Mouse (Mus musculus): Measurements from ENCODE around the gene Zrsr1. TPM values are rescaled to one million over a fixed set of nuclear protein-coding genes. Genes with fewer than 3 reads are reported as not detected.

Gene Zrsr1
- not detected in 2 replicates for polyA plus RNA-seq (2012; ENCODE audit: insufficient read depth, insufficient read length, low replicate concordance, missing spikeins)

GRCm38 (mm10) chr11:22971835-22972709, at the start of gene Zrsr1:
Gene Zrsr1, plus strand, starts transcription at chr11:22972005.
- Histone ChIP-seq H3K4me1 (ENCODE audit: control insufficient read depth, insufficient read depth, low read length) (no peaks in the 10 kb centered on the region), H3K4me3 (ENCODE audit: insufficient read depth, low read depth, low read length) (peak within 1 kb of the TSS; percentile 69), H3K27ac (ENCODE audit: insufficient read depth, low read depth, low read length) (peak within 1 kb of the TSS; percentile 66)
- TF ChIP-seq POLR2A (IDR thresholded peaks at IDR 0.05; ENCODE audit: insufficient read depth, low read depth, low read length) = 0 out of 2 replicates have a peak, but pooled peaks have one; percentile 44
- TF ChIP-seq CTCF (IDR thresholded peaks at IDR 0.05; ENCODE audit: insufficient read depth, low read depth, low read length) = no peak
- 51% methylated on average over 56 of the region's 56 CpGs for WGBS

GRCm38 (mm10) chr11:22922546-22922945, 49.3 kb upstream of the Zrsr1 start:
- H3K4me1 ChIP-seq (ENCODE audit: control insufficient read depth, insufficient read depth, low read length) = no peaks in the 10 kb centered on the region
- WGBS = 99% methylated on average over 2 of the region's 2 CpGs
- H3K27ac ChIP-seq (ENCODE audit: insufficient read depth, low read depth, low read length) = no peak overlapping the region
- H3K4me3 ChIP-seq (ENCODE audit: insufficient read depth, low read depth, low read length) = no peak overlapping the region
- TF ChIP-seq POLR2A (IDR thresholded peaks at IDR 0.05; ENCODE audit: insufficient read depth, low read depth, low read length) = no peak
- no peak for TF ChIP-seq CTCF (IDR thresholded peaks at IDR 0.05; ENCODE audit: insufficient read depth, low read depth, low read length)

GRCm38 (mm10) chr11:22923606-22924005, 48.2 kb upstream of the Zrsr1 start:
- WGBS = 67% methylated on average over 2 of the region's 2 CpGs
- Histone ChIP-seq H3K4me3 (ENCODE audit: insufficient read depth, low read depth, low read length) (no peak overlapping the region), H3K27ac (ENCODE audit: insufficient read depth, low read depth, low read length) (no peak overlapping the region), H3K4me1 (ENCODE audit: control insufficient read depth, insufficient read depth, low read length) (peaks cover 1% of the 10 kb centered on the region; the same call in 1 of the 2 replicates)
- TF ChIP-seq POLR2A (IDR thresholded peaks at IDR 0.05; ENCODE audit: insufficient read depth, low read depth, low read length) (no peak), CTCF (IDR thresholded peaks at IDR 0.05; ENCODE audit: insufficient read depth, low read depth, low read length) (no peak)

GRCm38 (mm10) chr11:22928586-22929169, 43.1 kb upstream of the Zrsr1 start:
- Histone ChIP-seq H3K4me1 (ENCODE audit: control insufficient read depth, insufficient read depth, low read length) (peaks cover 8% of the 10 kb centered on the region), H3K27ac (ENCODE audit: insufficient read depth, low read depth, low read length) (no peak overlapping the region), H3K4me3 (ENCODE audit: insufficient read depth, low read depth, low read length) (no peak overlapping the region)
- no peak for TF ChIP-seq CTCF (IDR thresholded peaks at IDR 0.05; ENCODE audit: insufficient read depth, low read depth, low read length)
- no peak for TF ChIP-seq POLR2A (IDR thresholded peaks at IDR 0.05; ENCODE audit: insufficient read depth, low read depth, low read length)
- WGBS = 71% methylated on average over 8 of the region's 8 CpGs

GRCm38 (mm10) chr11:22930129-22930528, 41.7 kb upstream of the Zrsr1 start:
- 35% methylated on average over 2 of the region's 2 CpGs for WGBS
- Histone ChIP-seq H3K4me1 (ENCODE audit: control insufficient read depth, insufficient read depth, low read length) (peaks cover 8% of the 10 kb centered on the region), H3K27ac (ENCODE audit: insufficient read depth, low read depth, low read length) (no peak overlapping the region), H3K4me3 (ENCODE audit: insufficient read depth, low read depth, low read length) (no peak overlapping the region)
- TF ChIP-seq CTCF (IDR thresholded peaks at IDR 0.05; ENCODE audit: insufficient read depth, low read depth, low read length) (no peak), POLR2A (IDR thresholded peaks at IDR 0.05; ENCODE audit: insufficient read depth, low read depth, low read length) (no peak)

- Histone ChIP-seq H3K4me1 (ENCODE audit: control insufficient read depth, insufficient read depth, low read length) (peaks cover 8% of the 10 kb centered on the region), H3K4me3 (ENCODE audit: insufficient read depth, low read depth, low read length) (no peak overlapping the region), H3K27ac (ENCODE audit: insufficient read depth, low read depth, low read length) (no peak overlapping the region)
- no peak for TF ChIP-seq CTCF (IDR thresholded peaks at IDR 0.05; ENCODE audit: insufficient read depth, low read depth, low read length)
- no peak for TF ChIP-seq POLR2A (IDR thresholded peaks at IDR 0.05; ENCODE audit: insufficient read depth, low read depth, low read length)
- 100% methylated on average over 2 of the region's 2 CpGs for WGBS
Observed at GRCm38 (mm10) chr11:22931320-22931905, 40.4 kb upstream of the Zrsr1 start.

- no peak overlapping the region for H3K4me3 ChIP-seq (ENCODE audit: insufficient read depth, low read depth, low read length)
- H3K27ac ChIP-seq (ENCODE audit: insufficient read depth, low read depth, low read length) = no peak overlapping the region
- TF ChIP-seq POLR2A (IDR thresholded peaks at IDR 0.05; ENCODE audit: insufficient read depth, low read depth, low read length) (no peak), CTCF (IDR thresholded peaks at IDR 0.05; ENCODE audit: insufficient read depth, low read depth, low read length) (no peak)
- H3K4me1 ChIP-seq (ENCODE audit: control insufficient read depth, insufficient read depth, low read length) = peaks cover 8% of the 10 kb centered on the region
Observed at GRCm38 (mm10) chr11:22932167-22932566, 39.6 kb upstream of the Zrsr1 start.

- no peaks in the 10 kb centered on the region for H3K4me1 ChIP-seq (ENCODE audit: control insufficient read depth, insufficient read depth, low read length)
- TF ChIP-seq POLR2A (IDR thresholded peaks at IDR 0.05; ENCODE audit: insufficient read depth, low read depth, low read length) (no peak), CTCF (IDR thresholded peaks at IDR 0.05; ENCODE audit: insufficient read depth, low read depth, low read length) (no peak)
- no peak overlapping the region for H3K4me3 ChIP-seq (ENCODE audit: insufficient read depth, low read depth, low read length)
- H3K27ac ChIP-seq (ENCODE audit: insufficient read depth, low read depth, low read length) = no peak overlapping the region
- 39% methylated on average over 5 of the region's 5 CpGs for WGBS
Observed at GRCm38 (mm10) chr11:22936446-22937125, 35.2 kb upstream of the Zrsr1 start.
